Mouse (Mus musculus) neural tube, embryonic 14.5 days (tissue): ENCODE data around the gene Plxdc1. TPM values are rescaled to one million over a fixed set of nuclear protein-coding genes. Genes with fewer than 3 reads are reported as not detected.

Experiments
- ATAC-seq: fragments of 200-750 bp; cut with Nextera tagmentation; 2 replicates; pipeline ENCODE4 v1.8.0; 2017; ENCODE audit warnings: low read depth, mild to moderate bottlenecking, moderate TSS enrichment, moderate library complexity
- H3K27ac ChIP-seq: fragments of 300-500 bp; sonication (generic); 2 replicates; pipeline ENCODE4 v1.5.1; 2014; ENCODE audit warnings: low read depth, mild to moderate bottlenecking, control low read depth, low read length, moderate library complexity, mixed read lengths
- H3K27me3 ChIP-seq: fragments of 300-500 bp; sonication (generic); 2 replicates; pipeline ENCODE4 v1.6.1; 2014; ENCODE audit warnings: low read length; ENCODE audit not compliant: control insufficient read depth, insufficient read depth
- H3K36me3 ChIP-seq: fragments of 300-500 bp; sonication (generic); 2 replicates; pipeline ENCODE4 v1.6.1; 2014; ENCODE audit warnings: low read length, mixed read lengths; ENCODE audit not compliant: control insufficient read depth, insufficient read depth
- H3K4me1 ChIP-seq: fragments of 300-500 bp; sonication (generic); 2 replicates; pipeline ENCODE4 v1.6.1; 2014; ENCODE audit warnings: low read length; ENCODE audit not compliant: control insufficient read depth, insufficient read depth
- H3K4me2 ChIP-seq: fragments of 300-500 bp; sonication (generic); 2 replicates; pipeline ENCODE4 v1.6.1; 2014; ENCODE audit warnings: mild to moderate bottlenecking, low read depth, low read length, control low read depth
- H3K4me3 ChIP-seq: fragments of 300-500 bp; sonication (generic); 2 replicates; pipeline ENCODE4 v1.5.1; 2014; ENCODE audit warnings: low read depth, low read length, control low read depth, mixed read lengths
- H3K9ac ChIP-seq: fragments of 300-500 bp; sonication (generic); replicated peaks from 2 replicates; pipeline ENCODE4 v1.6.1; 2014; ENCODE audit warnings: low read depth, mild to moderate bottlenecking, control low read depth, low read length, mixed read lengths
- H3K9me3 ChIP-seq: fragments of 300-500 bp; sonication (generic); 2 replicates; pipeline ENCODE4 v1.6.1; 2016; ENCODE audit warnings: low read length; ENCODE audit not compliant: control insufficient read depth
- WGBS: fragments of 180-500 bp; shearing (Covaris S2); extraction: QIAGEN DNeasy Blood & Tissue Kit; methylation state at CpG from one replicate; pipeline ENCODE4 v1.1.7; 2014; 5-methylcytosine and 5-hydroxymethylcytosine counted together
- polyA plus RNA-seq: library from polyadenylated mRNA; unstranded; fragments of >200 nt; fragmentation: Nextera tagmentation; extraction: Ambion mirVana; gene quantifications from 2 replicates; pipeline ENCODE4 v1.2.1, GENCODE M21; 2014

The Plxdc1 gene
- polyA plus RNA-seq, 1 experiment from 2014 or later, result 0.70 TPM

GRCm38 (mm10) chr11:97935913-97936575 lies 50.2 kb downstream of the Plxdc1 start:
- no peak overlapping the region for H3K4me3 ChIP-seq
- no peaks in the 10 kb centered on the region for H3K27me3 ChIP-seq
- no peak overlapping the region for H3K27ac ChIP-seq
- H3K36me3 ChIP-seq, result no peaks in the 10 kb centered on the region
- no peak overlapping the region for H3K4me2 ChIP-seq
- 62% methylated on average over 4 of the region's 4 CpGs for WGBS
- no peaks in the 10 kb centered on the region for H3K9me3 ChIP-seq
- no peaks in the 10 kb centered on the region for H3K4me1 ChIP-seq
- no peak for ATAC-seq
- no peak overlapping the region for H3K9ac ChIP-seq

GRCm38 (mm10) chr11:97933553-97933952 lies 52.7 kb downstream of the Plxdc1 start:
- Histone ChIP-seq H3K4me1 (no peaks in the 10 kb centered on the region), H3K4me2 (no peak overlapping the region), H3K27me3 (no peaks in the 10 kb centered on the region), H3K27ac (no peak overlapping the region), H3K9ac (no peak overlapping the region), H3K4me3 (no peak overlapping the region), H3K36me3 (no peaks in the 10 kb centered on the region), H3K9me3 (no peaks in the 10 kb centered on the region)
- no peak for ATAC-seq
- WGBS, result 70% methylated on average over 1 of the region's 1 CpGs

GRCm38 (mm10) chr11:97928905-97929304 lies 57.3 kb downstream of the Plxdc1 start:
- Histone ChIP-seq H3K36me3 (no peaks in the 10 kb centered on the region), H3K27ac (no peak overlapping the region), H3K9me3 (no peaks in the 10 kb centered on the region), H3K4me3 (no peak overlapping the region), H3K4me2 (no peak overlapping the region), H3K27me3 (no peaks in the 10 kb centered on the region), H3K9ac (no peak overlapping the region), H3K4me1 (no peaks in the 10 kb centered on the region)
- no peak for ATAC-seq
- 83% methylated on average over 4 of the region's 4 CpGs for WGBS

GRCm38 (mm10) chr11:97924217-97924616 lies 62.0 kb downstream of the Plxdc1 start:
- Histone ChIP-seq H3K27me3 (no peaks in the 10 kb centered on the region), H3K4me2 (no peak overlapping the region), H3K36me3 (no peaks in the 10 kb centered on the region), H3K4me1 (no peaks in the 10 kb centered on the region), H3K4me3 (no peak overlapping the region), H3K9ac (no peak overlapping the region), H3K27ac (no peak overlapping the region), H3K9me3 (no peaks in the 10 kb centered on the region)
- 89% methylated on average over 10 of the region's 10 CpGs for WGBS
- no peak for ATAC-seq

- no peaks in the 10 kb centered on the region for H3K4me1 ChIP-seq
- no peak overlapping the region for H3K9ac ChIP-seq
- ATAC-seq, result no peak
- H3K36me3 ChIP-seq, result no peaks in the 10 kb centered on the region
- H3K27ac ChIP-seq, result no peak overlapping the region
- WGBS, result 85% methylated on average over 9 of the region's 9 CpGs
- H3K4me2 ChIP-seq, result no peak overlapping the region
- H3K4me3 ChIP-seq, result no peak overlapping the region
- H3K27me3 ChIP-seq, result no peaks in the 10 kb centered on the region
- no peaks in the 10 kb centered on the region for H3K9me3 ChIP-seq
These were observed 62.6 kb downstream of the Plxdc1 start for GRCm38 (mm10) chr11:97923639-97924038.

GRCm38 (mm10) chr11:97915974-97916503 lies 70.2 kb downstream of the Plxdc1 start:
- H3K9ac ChIP-seq, result no peak overlapping the region
- ATAC-seq, result no peak
- no peak overlapping the region for H3K27ac ChIP-seq
- H3K4me1 ChIP-seq, result no peaks in the 10 kb centered on the region
- no peaks in the 10 kb centered on the region for H3K36me3 ChIP-seq
- H3K4me2 ChIP-seq, result no peak overlapping the region
- no peaks in the 10 kb centered on the region for H3K9me3 ChIP-seq
- 88% methylated on average over 6 of the region's 6 CpGs for WGBS
- no peak overlapping the region for H3K4me3 ChIP-seq
- no peaks in the 10 kb centered on the region for H3K27me3 ChIP-seq

- H3K27ac ChIP-seq, result no peak overlapping the region
- no peaks in the 10 kb centered on the region for H3K27me3 ChIP-seq
- 82% methylated on average over 2 of the region's 2 CpGs for WGBS
- no peaks in the 10 kb centered on the region for H3K36me3 ChIP-seq
- H3K4me2 ChIP-seq, result no peak overlapping the region
- H3K4me1 ChIP-seq, result no peaks in the 10 kb centered on the region
- no peak for ATAC-seq
- H3K9ac ChIP-seq, result no peak overlapping the region
- H3K9me3 ChIP-seq, result no peaks in the 10 kb centered on the region
- no peak overlapping the region for H3K4me3 ChIP-seq
These were observed 70.8 kb downstream of the Plxdc1 start for GRCm38 (mm10) chr11:97915471-97915870.

GRCm38 (mm10) chr11:97913111-97913510 lies 73.1 kb downstream of the Plxdc1 start:
- Histone ChIP-seq H3K9ac (no peak overlapping the region), H3K27ac (no peak overlapping the region), H3K9me3 (no peaks in the 10 kb centered on the region), H3K4me1 (no peaks in the 10 kb centered on the region), H3K36me3 (no peaks in the 10 kb centered on the region), H3K27me3 (no peaks in the 10 kb centered on the region), H3K4me3 (no peak overlapping the region), H3K4me2 (no peak overlapping the region)
- 91% methylated on average over 14 of the region's 14 CpGs for WGBS
- ATAC-seq, result no peak

GRCm38 (mm10) chr11:97908634-97909348 lies 77.5 kb downstream of the Plxdc1 start:
- H3K27ac ChIP-seq, result no peak overlapping the region
- ATAC-seq, result no peak
- 88% methylated on average over 11 of the region's 11 CpGs for WGBS

More at GRCm38 (mm10) chr11:97908634-97909348, 77.5 kb downstream of the Plxdc1 start:
- H3K4me3 ChIP-seq, result no peak overlapping the region
- no peaks in the 10 kb centered on the region for H3K27me3 ChIP-seq
- no peaks in the 10 kb centered on the region for H3K9me3 ChIP-seq
- no peaks in the 10 kb centered on the region for H3K36me3 ChIP-seq
- H3K9ac ChIP-seq, result no peak overlapping the region
- no peak overlapping the region for H3K4me2 ChIP-seq
- no peaks in the 10 kb centered on the region for H3K4me1 ChIP-seq
